Mouse (Mus musculus) thymus, postnatal 25 days (tissue): ENCODE measurements around the gene Rdh5.

Source experiments
- DNase-seq: peaks from one replicate; pipeline ENCODE4 v3.0.0; 2022

The Rdh5 gene

GRCm38 (mm10) chr10:128929638-128930378 is 7.1 kb upstream of the Rdh5 start:
- no peak for DNase-seq

GRCm38 (mm10) chr10:128928356-128928755 is 5.7 kb upstream of the Rdh5 start:
- no peak for DNase-seq

GRCm38 (mm10) chr10:128923935-128924334 is 1.2 kb upstream of the Rdh5 start, which contains the start of gene Bloc1s1:
Gene Bloc1s1 (minus strand): TSS chr10:128924035.
- DNase-seq = no peak

GRCm38 (mm10) chr10:128923013-128923691 is 464 bp upstream of the Rdh5 start:
- DNase-seq = peak; percentile 95

GRCm38 (mm10) chr10:128921883-128922821 is 536 bp downstream of the Rdh5 start:
- no peak for DNase-seq

- DNase-seq = no peak
Observed at GRCm38 (mm10) chr10:128921251-128921650, 1.4 kb downstream of the Rdh5 start.

GRCm38 (mm10) chr10:128920736-128921161 is 1.9 kb downstream of the Rdh5 start:
- no peak for DNase-seq

- no peak for DNase-seq
Observed at GRCm38 (mm10) chr10:128919966-128920365, 2.7 kb downstream of the Rdh5 start.

GRCm38 (mm10) chr10:128919203-128919631 is 3.5 kb downstream of the Rdh5 start:
- DNase-seq = no peak

GRCm38 (mm10) chr10:128918246-128918645 is 4.4 kb downstream of the Rdh5 start:
- DNase-seq = no peak

- DNase-seq = no peak
Observed at GRCm38 (mm10) chr10:128917400-128917799, 5.3 kb downstream of the Rdh5 start.

- DNase-seq = no peak
Observed at GRCm38 (mm10) chr10:128916665-128917064, 6.0 kb downstream of the Rdh5 start.

GRCm38 (mm10) chr10:128915550-128915949 is 7.1 kb downstream of the Rdh5 start:
- DNase-seq = no peak

- no peak for DNase-seq
Observed at GRCm38 (mm10) chr10:128913696-128914095, 9.0 kb downstream of the Rdh5 start.

GRCm38 (mm10) chr10:128913219-128913618 is 9.5 kb downstream of the Rdh5 start:
- peak; percentile 83 for DNase-seq

GRCm38 (mm10) chr10:128912791-128913190 is 9.9 kb downstream of the Rdh5 start:
- DNase-seq = no peak

- no peak for DNase-seq
Observed at GRCm38 (mm10) chr10:128912268-128912667, 10.4 kb downstream of the Rdh5 start.

- no peak for DNase-seq
Observed at GRCm38 (mm10) chr10:128911430-128911829, 11.3 kb downstream of the Rdh5 start.

GRCm38 (mm10) chr10:128910066-128910841 is 12.4 kb downstream of the Rdh5 start:
- no peak for DNase-seq

- DNase-seq = no peak
Observed at GRCm38 (mm10) chr10:128909567-128910028, 13.1 kb downstream of the Rdh5 start.

- DNase-seq = no peak
Observed at GRCm38 (mm10) chr10:128908778-128909448, 13.8 kb downstream of the Rdh5 start.

- no peak for DNase-seq
Observed at GRCm38 (mm10) chr10:128904812-128905211, 17.9 kb downstream of the Rdh5 start.
